Mouse (Mus musculus) heart, postnatal 0 days (tissue): Measurements from ENCODE around the gene Prdm2.

Source experiments
- CTCF ChIP-seq: IDR thresholded peaks from 2 replicates; pipeline ENCODE4 v1.5.1; 2016; ENCODE audit warnings: antibody characterized with exemption, control low read depth, low read depth
- EP300 ChIP-seq: IDR thresholded peaks from 2 replicates; pipeline ENCODE4 v1.6.1; 2016; ENCODE audit warnings: antibody characterized with exemption, low read depth

DNA sequence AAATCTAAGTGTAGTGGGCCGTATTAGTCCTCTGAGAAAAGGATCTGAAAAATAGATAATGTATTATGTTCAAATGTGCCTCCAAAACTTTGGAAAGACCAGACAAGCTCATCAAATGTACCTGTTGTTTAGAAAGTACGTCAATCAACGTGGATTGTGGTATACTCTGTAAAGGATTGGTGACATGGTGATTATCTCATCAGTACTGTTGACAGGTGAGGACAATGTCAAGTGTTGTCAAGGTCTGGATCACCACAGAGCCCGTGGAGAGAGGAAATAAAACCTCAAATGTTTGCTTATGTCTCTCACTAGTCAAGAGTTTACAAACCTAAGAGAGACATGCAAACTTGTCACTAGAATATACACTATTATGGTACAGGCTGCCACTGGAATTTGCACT, 776 bp upstream of the Prdm2 start:
- TF ChIP-seq CTCF, result no peak
- TF ChIP-seq EP300, result no peak
